Mouse (Mus musculus): ENCODE data around the gene Lnpk.
A peak's percentile ranks its signal among the peaks of the same experiment; 100 is the strongest.

Gene Lnpk

GRCm38 (mm10) chr2:74578843-74579489 lies at the start of gene Lnpk:
Lnpk (minus strand) TSS chr2:74579435.
- DNase-seq: peak; percentile 94

GRCm38 (mm10) chr2:74620368-74620767 lies 41.1 kb upstream of the Lnpk start:
- DNase-seq: no peak

DNA sequence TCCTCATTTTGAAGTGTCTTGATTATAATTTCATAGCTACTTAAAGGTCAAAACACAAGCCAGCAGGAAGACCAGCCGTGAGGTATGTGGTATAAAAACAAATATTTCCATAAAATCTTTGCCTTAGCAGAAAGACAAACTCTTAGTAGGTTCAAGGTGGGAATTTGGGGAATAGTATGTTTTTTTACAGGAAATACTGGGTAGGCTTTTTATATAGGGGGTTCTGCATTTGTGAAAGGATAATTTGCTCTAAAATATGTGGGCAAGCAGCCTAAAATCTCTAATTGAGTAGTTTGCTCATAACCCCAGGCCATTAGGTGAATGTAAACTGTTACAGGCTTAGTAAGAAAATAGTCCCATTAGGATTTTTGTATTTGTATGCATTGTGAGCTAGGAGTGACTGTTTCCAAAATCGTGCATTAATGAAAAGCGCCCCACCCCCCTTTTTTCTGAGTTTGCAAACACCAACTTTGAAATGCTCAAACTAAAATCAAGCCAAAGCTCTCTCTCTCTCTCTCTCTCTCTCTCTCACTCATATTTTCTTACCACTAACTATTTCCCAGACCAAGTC lies 40.5 kb upstream of the Lnpk start:
- DNase-seq: no peak

- no peak for DNase-seq
These were observed 38.5 kb upstream of the Lnpk start for GRCm38 (mm10) chr2:74617706-74618105.

DNA sequence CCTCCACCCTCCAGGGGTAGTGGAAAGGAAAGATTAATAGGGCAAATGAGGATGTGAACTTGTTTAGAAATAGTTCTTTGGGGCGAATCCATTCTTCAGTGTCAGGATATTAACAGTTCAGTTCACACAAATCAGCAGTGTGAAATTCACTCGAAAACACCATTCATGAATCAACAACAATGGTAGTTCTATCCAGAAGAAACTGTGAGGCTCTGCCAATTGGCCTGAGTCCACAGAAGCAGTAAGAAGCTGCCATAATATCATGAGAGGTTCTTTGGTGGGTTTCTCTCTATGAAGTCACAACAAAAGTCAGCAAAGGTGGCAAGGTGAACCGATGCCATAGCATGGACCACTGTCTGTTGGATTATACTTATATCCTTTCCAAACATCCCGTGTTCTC lies 32.2 kb upstream of the Lnpk start:
- no peak for DNase-seq

DNA sequence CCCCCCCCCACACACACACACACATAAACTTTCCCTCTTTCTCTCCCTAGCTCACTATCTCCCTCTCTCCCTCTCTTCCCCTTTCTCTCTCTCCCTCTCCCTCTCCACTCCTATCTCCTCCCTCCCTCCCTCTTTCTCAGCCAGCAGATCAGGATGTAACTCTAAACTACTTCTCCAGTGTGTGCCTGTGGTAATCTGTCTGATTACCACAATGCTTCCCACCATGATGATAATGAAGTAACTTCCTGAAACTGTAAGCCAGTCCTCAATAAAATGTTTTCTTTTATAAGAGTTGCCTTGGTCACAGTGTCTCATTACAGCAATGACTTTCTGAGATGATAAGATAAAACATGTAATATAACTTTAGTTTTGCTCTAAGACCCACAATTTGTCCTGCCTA lies 30.1 kb upstream of the Lnpk start:
- DNase-seq: no peak

DNA sequence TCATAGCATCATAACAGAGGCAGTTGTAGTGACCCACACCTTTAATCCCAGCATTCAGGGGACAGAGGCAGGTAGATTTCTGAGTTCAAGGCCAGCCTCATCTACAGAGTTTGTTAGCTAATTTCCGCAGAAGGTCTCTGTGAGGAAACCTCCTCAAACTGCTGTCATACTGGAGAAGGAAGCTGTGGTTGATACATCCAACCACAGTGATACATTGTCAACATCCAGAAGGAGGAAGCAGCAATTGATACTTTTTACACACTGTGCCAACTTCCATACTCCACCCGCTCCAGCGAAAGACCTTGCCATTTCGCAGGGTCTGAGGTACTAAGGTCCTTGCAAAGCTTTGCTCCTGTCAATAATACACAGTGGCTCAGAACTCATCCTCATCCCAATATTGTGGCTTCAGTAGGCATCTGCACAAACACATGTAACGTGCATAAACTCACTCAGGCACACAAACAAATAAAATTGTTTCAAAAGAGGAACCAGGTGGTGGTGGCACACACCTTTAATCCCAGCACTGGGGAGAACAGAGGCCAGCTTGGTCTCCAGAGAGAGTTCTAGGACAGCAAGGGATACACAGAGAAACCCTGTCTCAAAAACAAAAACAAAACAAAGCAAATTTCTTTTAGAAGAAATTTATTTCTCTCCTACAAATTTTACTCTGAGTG lies 27.0 kb upstream of the Lnpk start:
- no peak for DNase-seq

DNA sequence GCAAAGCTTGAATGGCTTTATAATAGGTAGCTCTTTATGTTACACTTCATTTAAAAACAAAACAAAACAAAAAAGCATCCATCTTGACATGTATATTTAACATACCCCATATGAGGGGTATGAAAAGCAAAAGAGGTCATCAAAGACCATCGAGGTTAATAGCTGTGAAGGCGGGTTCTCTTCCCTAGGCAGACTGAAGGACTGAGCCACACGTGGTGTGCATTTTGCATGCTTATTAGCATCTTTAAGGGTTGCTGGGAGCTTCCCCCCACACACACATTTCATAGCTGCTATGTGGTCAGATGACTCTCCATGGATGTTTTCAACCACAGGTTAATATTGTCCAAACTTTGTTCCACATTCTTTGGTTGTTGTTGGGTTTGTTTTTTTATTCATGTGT lies 24.8 kb upstream of the Lnpk start:
- DNase-seq: no peak

DNA sequence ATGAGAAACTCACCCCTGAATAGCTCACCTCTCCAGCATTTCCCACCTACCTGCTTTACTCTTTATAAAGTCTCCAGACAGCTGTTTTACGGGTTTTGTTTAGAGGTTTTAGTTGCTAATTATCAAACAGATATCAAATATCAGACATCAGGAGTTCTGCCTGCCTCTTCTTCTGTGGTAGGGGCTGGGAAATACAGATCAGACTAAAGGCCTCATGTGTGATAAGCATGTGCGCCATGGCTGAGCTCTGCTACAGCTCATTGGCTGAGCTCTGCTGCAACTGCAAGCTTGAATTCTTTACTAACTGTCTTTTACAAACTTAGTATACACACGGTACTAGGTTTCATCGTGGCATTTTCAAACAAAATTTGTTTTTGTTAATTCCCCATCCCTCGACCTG lies 23.2 kb upstream of the Lnpk start:
- no peak for DNase-seq

DNA sequence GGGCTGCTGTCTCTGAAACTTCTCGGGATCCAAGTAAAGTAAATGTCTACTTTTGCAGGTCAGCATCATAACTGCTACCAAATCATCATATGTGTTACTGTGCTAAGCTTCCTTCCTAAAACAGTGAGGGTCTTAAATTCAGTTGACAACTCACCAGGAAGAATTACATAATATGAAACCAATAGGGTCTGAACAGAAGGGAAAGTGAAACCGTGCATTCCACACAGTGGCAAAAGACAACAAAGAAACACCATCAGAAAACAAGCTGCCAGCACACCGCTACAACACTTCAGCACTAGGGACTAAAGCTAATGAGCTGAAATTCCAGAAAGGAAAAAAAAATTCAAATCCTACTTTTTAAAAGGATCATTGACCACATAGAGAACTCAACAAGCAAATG lies 17.9 kb upstream of the Lnpk start:
- no peak for DNase-seq

GRCm38 (mm10) chr2:74596094-74596493 lies 16.9 kb upstream of the Lnpk start:
- no peak for DNase-seq

DNA sequence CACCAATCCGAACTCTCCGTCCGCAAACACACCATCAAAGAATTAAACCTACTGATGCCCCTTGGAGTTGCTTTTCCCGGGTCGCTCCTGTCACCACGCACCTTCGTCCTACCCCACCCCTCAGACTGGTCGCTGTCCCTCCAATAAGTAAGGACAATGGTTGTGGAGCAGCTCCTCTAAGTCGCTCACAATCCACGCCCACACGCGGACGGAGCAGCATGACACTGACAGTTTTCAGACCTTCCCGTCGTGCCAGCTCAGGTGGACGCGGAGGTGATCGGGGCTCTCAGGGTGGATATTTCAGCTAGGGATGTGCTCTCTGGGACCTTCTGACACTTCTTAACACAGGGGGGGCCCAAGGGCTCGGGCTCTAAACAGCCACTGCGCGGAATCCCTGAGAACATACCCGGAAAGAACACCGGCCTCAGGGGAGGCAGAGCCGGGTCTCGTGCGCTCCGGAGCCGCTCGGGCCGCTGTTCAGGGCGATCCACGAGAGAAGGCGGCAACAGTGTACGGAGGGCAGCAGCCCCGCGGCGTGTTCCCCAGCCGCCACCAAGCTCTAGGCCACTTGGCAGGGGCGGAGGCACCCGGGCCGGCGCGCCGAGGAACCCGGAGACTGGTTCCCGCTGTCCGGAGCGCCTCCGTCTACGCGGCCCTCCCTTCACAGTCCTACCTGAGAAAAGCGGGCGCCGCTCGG lies 941 bp downstream of the Lnpk start:
- DNase-seq: peak; percentile 41

DNA sequence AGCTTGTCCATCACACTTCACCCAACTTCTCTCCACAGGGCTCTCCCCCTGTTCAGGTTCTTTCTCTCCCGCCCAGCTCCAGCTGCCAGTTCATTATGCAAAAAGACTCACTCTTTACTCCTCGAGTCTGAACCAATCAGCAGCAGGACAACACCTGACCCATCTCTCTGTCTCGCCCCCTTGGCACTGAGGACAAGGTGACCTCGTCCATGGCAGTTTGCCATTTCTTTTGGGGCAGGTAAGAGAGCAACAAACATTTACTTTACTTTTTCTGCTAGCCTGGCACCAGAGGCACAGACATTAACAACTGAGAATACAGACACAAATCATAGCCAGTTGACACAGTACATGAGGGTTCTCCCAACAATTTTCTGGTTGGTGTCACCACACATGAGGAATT lies 8.8 kb downstream of the Lnpk start:
- no peak for DNase-seq

GRCm38 (mm10) chr2:74559822-74560221 lies 19.4 kb downstream of the Lnpk start:
- no peak for DNase-seq

DNA sequence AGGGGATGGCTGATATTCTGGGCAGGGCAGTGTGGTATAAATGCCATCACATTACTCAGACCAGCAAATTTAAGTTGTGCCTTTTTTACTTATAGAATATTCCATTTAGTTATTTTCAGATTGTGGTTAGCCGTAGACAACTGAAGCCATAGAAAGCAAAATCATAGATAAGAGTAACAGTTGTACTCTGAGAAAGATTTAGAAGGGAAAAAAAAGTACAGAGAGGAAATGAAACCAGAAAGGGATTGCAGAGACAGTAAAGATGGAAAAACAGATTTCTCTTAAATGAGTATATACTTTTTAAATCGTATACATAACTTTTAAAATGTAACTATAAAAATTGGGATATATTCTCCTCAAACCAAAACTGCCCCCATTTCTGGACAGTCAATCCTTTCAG lies 20.1 kb downstream of the Lnpk start:
- no peak for DNase-seq

DNA sequence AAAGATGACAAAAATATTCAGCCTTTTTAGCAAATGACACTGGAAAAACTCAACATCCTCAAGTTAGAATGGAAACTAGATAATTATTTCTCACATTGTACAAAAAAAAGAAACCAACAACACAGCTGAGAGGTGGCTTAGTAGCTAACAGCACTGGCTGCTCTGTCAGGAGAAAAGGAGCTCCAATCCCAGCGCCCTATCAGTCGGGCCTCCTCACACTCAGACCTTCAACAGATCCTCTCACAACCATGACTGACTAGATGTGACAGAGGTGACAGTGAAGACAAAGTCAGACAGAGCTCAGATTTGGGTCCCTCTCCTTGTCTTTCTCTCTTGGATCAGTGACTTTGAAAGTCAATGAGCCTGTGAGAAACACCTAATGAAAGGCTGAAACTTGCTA lies 21.8 kb downstream of the Lnpk start:
- DNase-seq: no peak

GRCm38 (mm10) chr2:74551929-74552328 lies 27.3 kb downstream of the Lnpk start:
- no peak for DNase-seq

- DNase-seq: no peak
These were observed 30.9 kb downstream of the Lnpk start for GRCm38 (mm10) chr2:74548306-74548705.

DNA sequence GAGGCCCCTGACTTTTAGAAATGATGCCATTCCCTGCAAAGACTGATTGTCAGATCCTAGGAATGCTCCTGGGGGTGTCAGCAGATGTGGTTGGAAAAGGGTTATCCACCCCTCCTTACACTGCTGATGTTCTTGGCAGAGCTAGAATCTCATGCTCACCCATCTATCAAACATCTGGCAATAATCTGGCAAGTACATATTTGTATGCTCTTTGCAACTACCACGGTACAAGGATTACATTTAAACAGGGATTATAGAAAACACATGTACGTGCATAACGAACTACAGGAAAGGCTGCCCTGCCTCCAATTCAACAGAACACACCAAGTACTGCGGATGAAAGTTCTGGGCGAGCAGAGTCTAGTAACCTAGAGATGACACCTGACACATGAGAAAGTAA lies 70.9 kb downstream of the Lnpk start:
- DNase-seq: no peak

- DNase-seq: no peak
These were observed 72.8 kb downstream of the Lnpk start for GRCm38 (mm10) chr2:74506439-74506838.

- DNase-seq: no peak
These were observed 78.9 kb downstream of the Lnpk start for GRCm38 (mm10) chr2:74500307-74500706.

- DNase-seq: no peak
These were observed 81.4 kb downstream of the Lnpk start for GRCm38 (mm10) chr2:74497851-74498250.

- peak; percentile 9 for DNase-seq
These were observed 87.8 kb downstream of the Lnpk start for GRCm38 (mm10) chr2:74491426-74491825.

GRCm38 (mm10) chr2:74490186-74490585 lies 89.0 kb downstream of the Lnpk start:
- no peak for DNase-seq
